Mouse (Mus musculus) intestine, postnatal 0 days (tissue): ENCODE data around the gene Wwp2. TPM values are rescaled to one million over a fixed set of nuclear protein-coding genes. Genes with fewer than 3 reads are reported as not detected.

Experiments used
- ATAC-seq: fragments of 200-750 bp; cut with Nextera tagmentation; 2 replicates; pipeline ENCODE4 v1.8.0; 2017; ENCODE audit warnings: mild to moderate bottlenecking, moderate TSS enrichment, moderate library complexity
- H3K27ac ChIP-seq: fragments of 300-500 bp; sonication (generic); 2 replicates; pipeline ENCODE4 v1.5.1; 2014; ENCODE audit warnings: mild to moderate bottlenecking, low read depth, low read length, moderate library complexity
- H3K27me3 ChIP-seq: fragments of 300-500 bp; sonication (generic); replicated peaks from 2 replicates; pipeline ENCODE4 v1.6.1; 2014; ENCODE audit warnings: low read length, mixed read lengths; ENCODE audit not compliant: control insufficient read depth, insufficient read depth
- H3K36me3 ChIP-seq: fragments of 300-500 bp; sonication (generic); 2 replicates; pipeline ENCODE4 v1.6.1; 2014; ENCODE audit warnings: mild to moderate bottlenecking, moderate library complexity; ENCODE audit not compliant: control insufficient read depth, insufficient read depth
- H3K4me1 ChIP-seq: fragments of 300-500 bp; sonication (generic); replicated peaks from 2 replicates; pipeline ENCODE4 v1.6.1; 2014; ENCODE audit warnings: antibody characterized with exemption, low read length, mixed read lengths; ENCODE audit not compliant: control insufficient read depth, insufficient read depth
- H3K4me2 ChIP-seq: fragments of 300-500 bp; sonication (generic); replicated peaks from 2 replicates; pipeline ENCODE4 v1.6.1; 2014; ENCODE audit warnings: low read depth, mild to moderate bottlenecking, moderate library complexity
- H3K4me3 ChIP-seq: fragments of 300-500 bp; sonication (generic); 2 replicates; pipeline ENCODE4 v1.5.1; 2014; ENCODE audit warnings: low read depth, low read length
- H3K9ac ChIP-seq: fragments of 300-500 bp; sonication (generic); 2 replicates; pipeline ENCODE4 v1.6.1; 2014; ENCODE audit warnings: mild to moderate bottlenecking, low read depth, low read length
- H3K9me3 ChIP-seq: fragments of 300-500 bp; sonication (generic); 2 replicates; pipeline ENCODE4 v1.6.1; 2016; ENCODE audit warnings: mixed run types; ENCODE audit not compliant: control insufficient read depth
- CTCF ChIP-seq: sonication (generic); IDR thresholded peaks from 2 replicates; pipeline ENCODE4 v1.5.1; 2016; ENCODE audit warnings: low read depth, mild to moderate bottlenecking, control low read depth, antibody characterized with exemption, moderate library complexity
- WGBS: fragments of 180-500 bp; shearing (Covaris S2); extraction: QIAGEN DNeasy Blood & Tissue Kit; methylation state at CpG from one replicate; pipeline ENCODE4 v1.1.7; 2014; 5-methylcytosine and 5-hydroxymethylcytosine counted together
- polyA plus RNA-seq: library from polyadenylated mRNA; unstranded; fragments of >200 nt; fragmentation: Nextera tagmentation; extraction: Ambion mirVana; gene quantifications from 2 replicates; pipeline ENCODE4 v1.2.1, GENCODE M21; 2015

Gene Wwp2
- polyA plus RNA-seq, 1 experiment from 2014 or later: 37.4 TPM

DNA sequence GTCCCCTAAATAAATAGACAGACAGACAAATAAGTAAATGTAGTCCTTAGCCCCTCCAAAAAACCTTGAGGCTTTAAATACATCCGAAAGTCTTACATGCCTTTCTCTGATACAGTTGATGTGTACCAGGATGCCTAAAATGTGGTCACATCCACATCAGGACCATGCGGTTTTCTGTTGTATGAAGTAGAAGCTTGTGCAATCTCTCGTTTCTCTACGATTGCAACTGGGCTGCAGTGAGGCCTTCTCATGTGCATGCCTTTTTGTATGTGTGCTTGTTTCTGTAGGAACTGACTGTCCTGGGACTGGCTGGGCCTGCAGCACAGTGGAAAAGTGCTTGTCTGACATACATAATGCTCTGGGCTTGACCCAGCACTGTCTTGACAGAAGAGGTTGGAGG, 88.4 kb downstream of the Wwp2 start:
- no peaks in the 10 kb centered on the region; the same call in 1 of the 2 replicates for H3K36me3 ChIP-seq
- no peaks in the 10 kb centered on the region for H3K9me3 ChIP-seq
- H3K27me3 ChIP-seq: no peaks in the 10 kb centered on the region
- H3K27ac ChIP-seq: no peak overlapping the region
- H3K9ac ChIP-seq: no peak overlapping the region
- H3K4me3 ChIP-seq: no peak overlapping the region
- WGBS: 78% methylated on average over 4 of the region's 4 CpGs
- H3K4me2 ChIP-seq: no peak overlapping the region
- no peak for TF ChIP-seq CTCF
- no peak for ATAC-seq
- H3K4me1 ChIP-seq: 0 out of 2 replicates have a peak, but pooled peaks cover 4% of the 10 kb centered on the region

DNA sequence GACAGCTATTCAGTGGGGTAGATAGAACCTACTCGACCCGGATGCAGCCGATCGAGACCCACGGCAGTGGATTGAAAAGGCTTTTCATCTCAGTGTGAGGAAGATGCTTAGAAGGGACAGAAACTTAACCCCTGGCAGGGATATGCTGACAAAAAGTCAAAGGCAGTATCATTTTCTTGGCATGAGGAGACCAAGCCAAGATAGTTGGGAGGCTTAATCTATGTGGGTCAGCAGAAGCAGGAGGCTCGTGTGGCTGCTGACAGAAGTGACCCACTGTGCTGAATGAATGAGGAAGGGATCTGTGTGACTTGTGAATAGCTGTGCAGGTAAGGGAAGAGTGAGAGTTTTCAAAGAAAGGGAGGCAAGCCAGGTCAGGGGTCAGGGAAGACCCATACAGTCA, 92.6 kb downstream of the Wwp2 start:
- no peak overlapping the region for H3K27ac ChIP-seq
- no peak overlapping the region for H3K4me3 ChIP-seq
- 93% methylated on average over 6 of the region's 6 CpGs for WGBS
- TF ChIP-seq CTCF: no peak
- no peak overlapping the region for H3K9ac ChIP-seq
- ATAC-seq: no peak
- no peaks in the 10 kb centered on the region for H3K4me1 ChIP-seq
- H3K4me2 ChIP-seq: no peak overlapping the region
- H3K36me3 ChIP-seq: peaks cover 8% of the 10 kb centered on the region; the same call in 1 of the 2 replicates
- H3K27me3 ChIP-seq: no peaks in the 10 kb centered on the region
- no peaks in the 10 kb centered on the region for H3K9me3 ChIP-seq

DNA sequence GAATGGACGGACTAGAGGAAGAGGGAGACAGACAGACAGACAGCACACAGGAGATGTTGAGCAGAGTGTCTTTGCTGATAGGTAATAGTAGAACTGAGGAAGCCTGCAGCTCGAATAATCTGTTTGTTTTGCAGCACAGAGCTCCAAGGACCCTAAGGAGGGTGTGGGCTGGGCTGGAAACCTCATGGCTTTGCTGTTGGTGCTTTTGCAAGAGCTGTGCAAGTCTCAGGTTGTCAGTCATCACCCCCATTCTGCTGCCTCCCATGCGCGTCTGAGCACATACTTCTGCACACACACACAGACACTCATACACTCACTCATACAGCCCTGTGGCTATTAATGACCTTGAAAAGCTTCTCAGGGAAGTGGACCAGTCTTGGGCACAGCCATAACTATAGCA, 101.3 kb downstream of the Wwp2 start:
- 82% methylated on average over 4 of the region's 4 CpGs for WGBS
- Histone ChIP-seq H3K4me2 (no peak overlapping the region), H3K4me1 (no peaks in the 10 kb centered on the region), H3K9ac (no peak overlapping the region), H3K4me3 (no peak overlapping the region), H3K27me3 (no peaks in the 10 kb centered on the region), H3K36me3 (peaks cover 42% of the 10 kb centered on the region; the same call in 1 of the 2 replicates), H3K27ac (no peak overlapping the region), H3K9me3 (no peaks in the 10 kb centered on the region)
- ATAC-seq: no peak
- TF ChIP-seq CTCF: no peak

DNA sequence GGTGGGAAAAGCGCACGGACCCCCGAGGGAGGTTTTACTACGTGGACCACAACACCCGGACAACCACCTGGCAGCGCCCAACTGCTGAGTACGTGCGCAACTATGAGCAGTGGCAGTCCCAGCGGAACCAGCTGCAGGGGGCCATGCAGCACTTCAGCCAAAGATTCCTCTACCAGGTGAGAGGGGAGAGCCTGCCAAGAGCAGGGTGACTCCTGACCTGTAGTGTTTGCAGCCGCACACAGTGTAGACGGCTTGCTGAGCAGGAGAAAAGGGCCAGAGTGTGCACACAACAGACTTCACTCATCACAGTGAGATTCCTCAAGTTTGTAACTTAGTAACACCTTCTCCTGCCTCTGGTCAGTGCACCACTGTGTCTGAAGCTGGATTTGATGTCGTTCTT, 104.5 kb downstream of the Wwp2 start:
- no peak overlapping the region for H3K4me2 ChIP-seq
- H3K4me3 ChIP-seq: no peak overlapping the region
- H3K27me3 ChIP-seq: no peaks in the 10 kb centered on the region
- no peak for ATAC-seq
- no peak for TF ChIP-seq CTCF
- peaks cover 59% of the 10 kb centered on the region; the same call in 1 of the 2 replicates for H3K36me3 ChIP-seq
- H3K4me1 ChIP-seq: no peaks in the 10 kb centered on the region
- 89% methylated on average over 12 of the region's 12 CpGs for WGBS
- H3K27ac ChIP-seq: no peak overlapping the region
- H3K9ac ChIP-seq: no peak overlapping the region
- no peaks in the 10 kb centered on the region for H3K9me3 ChIP-seq

DNA sequence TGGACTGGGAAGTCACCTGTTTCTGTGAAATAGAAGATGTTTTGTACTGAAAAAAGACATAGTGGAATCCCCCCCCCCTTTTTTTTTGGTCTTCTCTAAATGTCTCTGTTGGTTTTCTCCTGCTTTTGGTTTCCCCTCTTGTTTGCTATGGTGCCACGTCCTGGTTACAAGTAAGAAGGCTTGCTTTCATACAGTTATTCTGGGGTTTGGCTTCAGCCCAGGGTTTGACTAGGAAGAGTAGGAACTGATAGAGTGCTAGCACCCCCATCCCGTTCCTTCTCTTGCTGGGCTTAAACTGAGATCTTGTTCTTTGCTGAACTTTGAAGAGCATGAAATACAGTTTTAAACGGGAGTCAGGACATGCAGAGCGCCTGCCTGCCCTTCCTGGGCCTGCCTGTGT, 105.2 kb downstream of the Wwp2 start:
- H3K9me3 ChIP-seq: no peaks in the 10 kb centered on the region
- 86% methylated on average over 4 of the region's 4 CpGs for WGBS

DNA sequence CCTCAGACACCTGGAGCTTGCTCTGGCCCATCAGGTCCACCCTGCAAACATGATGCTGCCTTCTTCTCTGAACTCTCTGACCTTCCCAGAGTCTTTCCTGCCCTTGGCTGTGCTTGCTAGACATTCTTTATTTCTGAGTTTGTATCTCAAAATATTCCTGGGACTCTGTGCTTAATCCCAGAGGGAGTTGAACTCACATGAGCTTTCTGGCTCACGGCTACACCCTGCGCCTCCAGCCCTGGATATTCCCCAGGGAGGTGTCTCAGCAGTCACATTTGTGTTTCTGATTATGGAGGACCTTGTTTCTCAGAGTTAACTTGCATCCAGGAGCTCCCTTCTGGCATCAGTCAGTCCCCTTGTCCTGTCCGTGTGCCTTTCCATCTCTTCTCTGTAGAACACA, 106.0 kb downstream of the Wwp2 start:
- Histone ChIP-seq H3K36me3 (peaks cover 70% of the 10 kb centered on the region; the same call in 1 of the 2 replicates), H3K4me3 (no peak overlapping the region), H3K4me2 (no peak overlapping the region), H3K27ac (no peak overlapping the region), H3K4me1 (no peaks in the 10 kb centered on the region), H3K9me3 (no peaks in the 10 kb centered on the region), H3K9ac (no peak overlapping the region), H3K27me3 (no peaks in the 10 kb centered on the region)
- TF ChIP-seq CTCF: no peak
- 88% methylated on average over 3 of the region's 3 CpGs for WGBS
- no peak for ATAC-seq

More for the DNA sequence above, 105.2 kb downstream of the Wwp2 start:
- no peaks in the 10 kb centered on the region for H3K4me1 ChIP-seq
- H3K9ac ChIP-seq: no peak overlapping the region
- H3K4me3 ChIP-seq: no peak overlapping the region
- no peak for ATAC-seq
- no peak overlapping the region for H3K27ac ChIP-seq
- H3K27me3 ChIP-seq: no peaks in the 10 kb centered on the region
- H3K36me3 ChIP-seq: peaks cover 66% of the 10 kb centered on the region; the same call in 1 of the 2 replicates
- TF ChIP-seq CTCF: no peak
- H3K4me2 ChIP-seq: no peak overlapping the region

DNA sequence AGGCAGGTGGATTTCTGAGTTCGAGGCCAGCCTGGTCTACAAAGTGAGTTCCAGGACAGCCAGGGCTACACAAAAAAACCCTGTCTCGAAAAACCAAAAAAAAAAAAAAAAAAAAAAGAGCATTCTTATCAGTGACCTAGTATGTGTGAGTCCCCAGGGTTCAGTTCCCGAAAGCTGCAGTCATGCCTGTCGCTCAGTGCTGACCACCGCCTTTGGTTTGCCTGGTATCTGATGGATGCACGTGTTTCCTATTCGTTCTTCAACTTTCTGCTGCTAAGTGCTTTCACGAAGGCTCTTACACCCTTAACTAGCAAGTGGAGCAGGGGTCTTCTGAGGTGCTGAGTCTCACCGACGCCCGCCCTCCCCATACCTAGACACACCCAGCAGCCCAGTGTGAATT, 107.5 kb downstream of the Wwp2 start:
- H3K4me3 ChIP-seq: no peak overlapping the region
- no peak overlapping the region for H3K27ac ChIP-seq
- 93% methylated on average over 10 of the region's 11 CpGs for WGBS
- H3K4me2 ChIP-seq: no peak overlapping the region
- no peaks in the 10 kb centered on the region for H3K4me1 ChIP-seq
- ATAC-seq: no peak
- H3K36me3 ChIP-seq: peaks cover 65% of the 10 kb centered on the region; the same call in 1 of the 2 replicates
- H3K27me3 ChIP-seq: no peaks in the 10 kb centered on the region
- no peak for TF ChIP-seq CTCF
- H3K9ac ChIP-seq: no peak overlapping the region
- H3K9me3 ChIP-seq: no peaks in the 10 kb centered on the region
